Mouse (Mus musculus): ENCODE data around the gene Serpina16.

DNA sequence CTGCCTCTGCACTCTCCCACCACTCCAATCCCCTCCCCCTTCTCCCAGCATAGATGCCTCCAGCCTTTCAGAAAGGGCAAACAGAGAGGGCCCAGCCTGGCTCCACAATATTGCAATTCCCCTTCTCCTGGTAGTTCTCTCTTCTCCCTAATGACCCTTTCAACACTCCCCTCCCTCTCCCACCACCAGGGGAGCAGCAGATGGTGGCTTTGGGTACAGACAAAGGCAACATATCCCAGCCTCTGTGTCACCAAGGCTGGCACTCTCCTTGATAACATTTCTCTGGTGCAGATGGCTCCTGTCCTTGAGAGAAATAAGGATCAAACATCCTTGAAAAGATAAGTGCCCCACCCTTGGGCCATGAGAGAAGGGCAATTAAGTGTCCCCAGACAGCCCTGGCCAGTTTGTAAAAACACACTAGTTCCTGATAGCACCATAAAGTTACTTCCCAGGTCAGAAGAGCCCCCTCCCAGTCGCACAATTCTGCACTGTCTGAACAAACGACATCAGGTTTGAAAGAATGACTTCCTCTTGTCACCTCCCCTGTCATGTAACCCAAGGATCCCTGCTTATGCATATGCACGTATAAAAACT lies 12.4 kb upstream of the Serpina16 start:
- TF ChIP-seq CTCF (IDR thresholded peaks at IDR 0.05; ENCODE audit: extremely low read depth, insufficient read depth, low read length): no peak
- no peak for TF ChIP-seq POLR2A (IDR thresholded peaks at IDR 0.05; ENCODE audit: extremely low read depth, insufficient read depth, low read length)
